Comparison of ENCODE assay signal across 8 mouse cellular contexts in the genomic region with DNA sequence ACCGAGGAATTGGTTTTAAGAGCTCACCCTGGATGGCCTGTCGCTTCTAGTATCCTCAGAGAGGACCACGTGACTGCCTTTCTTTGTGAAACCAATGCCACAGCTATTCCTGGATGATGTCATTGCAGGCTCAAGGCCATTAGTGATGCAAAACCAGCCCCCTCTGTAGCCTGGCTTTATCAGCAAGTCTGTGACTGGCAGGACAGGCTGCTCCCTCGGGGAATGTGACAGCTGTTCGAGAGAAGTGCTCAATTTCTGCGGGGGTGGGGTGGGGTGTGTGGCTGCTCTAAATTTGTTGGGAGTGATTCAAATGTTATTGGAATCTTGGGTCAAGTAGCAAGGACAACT. TPM values are rescaled to one million over a fixed set of nuclear protein-coding genes. Genes with fewer than 3 reads are reported as not detected.
DNase-seq lines count a peak whose midpoint lies in the region; ATAC-seq lines count a peak whose summit lies in the region.

No protein-coding gene starts in this region.

- H3K36me3 ChIP-seq in liver, embryonic 11.5 days (ENCODE audit: control insufficient read depth, insufficient read depth, low read length): no peaks in the 10 kb centered on the region

- H3K4me3 ChIP-seq in liver, embryonic 11.5 days (ENCODE audit: low read depth, low read length): no peak overlapping the region

- peak; percentile 12 for DNase-seq in liver
- DNase-seq in liver, embryonic 11.5 days (ENCODE audit: low spot score): no peak
- DNase-seq in embryo, embryonic 10.5 days (ENCODE audit: low spot score): peak; percentile 88
- DNase-seq in heart, adult 9 months (ENCODE audit: low spot score in 2 of 2): peak; percentile 74 to 75
- DNase-seq in layer of hippocampus, adult 8-10 months (ENCODE audit: low spot score in 2 of 2): peak; percentile 58 to 60
- DNase-seq in neural tube, embryonic 10.5 days (ENCODE audit: extremely low spot score, low spot score): peak; percentile 58
- DNase-seq in left cerebral cortex, postnatal 36 days (ENCODE audit: low spot score in 2 of 2): no peak
- DNase-seq in thymus, adult 18-20 months: no peak

- H3K27me3 ChIP-seq in liver, embryonic 11.5 days (replicated peaks; ENCODE audit: control insufficient read depth, insufficient read depth, low read length): no peaks in the 10 kb centered on the region

- H3K4me1 ChIP-seq in liver, embryonic 11.5 days (replicated peaks; ENCODE audit: control insufficient read depth, insufficient read depth, low read length): peaks cover 3% of the 10 kb centered on the region; the same call in 1 of the 2 replicates

- H3K9ac ChIP-seq in liver, embryonic 11.5 days (ENCODE audit: low read depth, low read length): no peak overlapping the region

- intact Hi-C loops in left cerebral cortex, postnatal 36 days (cut with DNase I): no loop called here

- 5% methylated on average over 6 of the region's 6 CpGs for WGBS in liver, embryonic 11.5 days

- H3K4me2 ChIP-seq in liver, embryonic 11.5 days: no peak overlapping the region

- H3K27ac ChIP-seq in liver, embryonic 11.5 days (ENCODE audit: low read depth, low read length): no peak overlapping the region

- no peak for ATAC-seq in liver, embryonic 11.5 days (replicated peaks; ENCODE audit: low FRiP score)

- H3K9me3 ChIP-seq in liver, embryonic 11.5 days (ENCODE audit: control insufficient read depth, low read length): no peaks in the 10 kb centered on the region

RNA-seq across cellular contexts. Expression of gene Cyp11a1, which starts 2.8 kb away (rescaled TPM):
- 0.10 TPM in 1 of 2 replicates, not detected in the other for polyA plus RNA-seq in liver, embryonic 11.5 days (2014; fragmentation: Nextera tagmentation; extraction: Ambion mirVana)
- 1 to 10 TPM; 2.4 to 4.6 (median 3.1) TPM for total RNA-seq in layer of hippocampus, adult 8-10 months (2022)
- 1 to 10 TPM; 3.9 to 5.6 TPM for total RNA-seq in left cerebral cortex, postnatal 36 days (2021)

RNA-seq across cellular contexts. Expression of gene Stra6, which starts 54.6 kb away (rescaled TPM):
- 5.9 and 7.2 TPM in 2 replicates for polyA plus RNA-seq in liver, embryonic 11.5 days (2014; fragmentation: Nextera tagmentation; extraction: Ambion mirVana)
- total RNA-seq in layer of hippocampus, adult 8-10 months (2022): 10 to 100 TPM; 17.0 to 22.6 (median 18.2) TPM
- total RNA-seq in left cerebral cortex, postnatal 36 days (2021): 1 to 10 TPM; 5.6 to 7.3 TPM

Comparison
In these comparisons a context has a peak if more than half of its experiments do, and no peak if none do; other contexts are left out.
1. DNase-seq: peak in liver (single experiment), embryo, embryonic 10.5 days (single experiment), heart, adult 9 months (2 of 2), layer of hippocampus, adult 8-10 months (2 of 2) and neural tube, embryonic 10.5 days (single experiment); none in liver, embryonic 11.5 days (single experiment), left cerebral cortex, postnatal 36 days (0 of 2) and thymus, adult 18-20 months (0 of 2).